Mouse (Mus musculus) testis, postnatal 14 days (tissue): ENCODE data around the gene Pop5.

Experiments
- DNase-seq: peaks from one replicate; pipeline ENCODE4 v3.0.0; 2021; ENCODE audit warnings: low spot score

Gene Pop5

GRCm38 (mm10) chr5:115266340-115266739 lies 30.7 kb downstream of the Pop5 start:
- DNase-seq, result no peak

- DNase-seq, result peak; percentile 31
These were observed 31.3 kb downstream of the Pop5 start for GRCm38 (mm10) chr5:115266787-115267468.

GRCm38 (mm10) chr5:115267469-115268045 lies 31.9 kb downstream of the Pop5 start:
- DNase-seq, result no peak

GRCm38 (mm10) chr5:115268266-115268665 lies 32.6 kb downstream of the Pop5 start:
- DNase-seq, result no peak

- no peak for DNase-seq
These were observed 34.3 kb downstream of the Pop5 start for GRCm38 (mm10) chr5:115269969-115270368.

- peak; percentile 62 for DNase-seq
These were observed 36.5 kb downstream of the Pop5 start for GRCm38 (mm10) chr5:115271931-115272811.

GRCm38 (mm10) chr5:115272812-115273548 lies 37.3 kb downstream of the Pop5 start, which contains the start of gene Rnf10:
Gene Rnf10, minus strand, starts transcription at chr5:115272898.
- DNase-seq, result peak; percentile 97

GRCm38 (mm10) chr5:115273549-115274135 lies 38.0 kb downstream of the Pop5 start:
- DNase-seq, result no peak

- no peak for DNase-seq
These were observed 38.7 kb downstream of the Pop5 start for GRCm38 (mm10) chr5:115274353-115274752.

- DNase-seq, result no peak
These were observed 39.1 kb downstream of the Pop5 start for GRCm38 (mm10) chr5:115274771-115275170.

- peak; percentile 72 for DNase-seq
These were observed 40.4 kb downstream of the Pop5 start for GRCm38 (mm10) chr5:115275998-115276397.

GRCm38 (mm10) chr5:115278053-115278452 lies 42.4 kb downstream of the Pop5 start:
- DNase-seq, result no peak

- no peak for DNase-seq
These were observed 43.1 kb downstream of the Pop5 start for GRCm38 (mm10) chr5:115278785-115279184.

- DNase-seq, result peak; percentile 85
These were observed 43.8 kb downstream of the Pop5 start, which contains the start of gene Coq5 for GRCm38 (mm10) chr5:115279226-115280049. Gene Coq5, plus strand, starts transcription at chr5:115279666.

- DNase-seq, result peak; percentile 35
These were observed 44.5 kb downstream of the Pop5 start for GRCm38 (mm10) chr5:115280050-115280687.

GRCm38 (mm10) chr5:115284735-115285134 lies 49.1 kb downstream of the Pop5 start:
- no peak for DNase-seq

GRCm38 (mm10) chr5:115294173-115294572 lies 58.5 kb downstream of the Pop5 start:
- DNase-seq, result no peak
